Mouse (Mus musculus): Measurements from ENCODE around the gene Spag7. TPM values are rescaled to one million over a fixed set of nuclear protein-coding genes. Genes with fewer than 3 reads are reported as not detected.

The Spag7 gene
- polyA plus RNA-seq, 1 experiment from 2014 or later, result 209 TPM

- Histone ChIP-seq H3K4me3 (ENCODE audit: low read length) (no peak overlapping the region), H3K4me2 (replicated peaks; ENCODE audit: low read depth, low read length) (no peak overlapping the region), H3K27me3 (ENCODE audit: insufficient read depth, low read length) (no peaks in the 10 kb centered on the region), H3K36me3 (ENCODE audit: insufficient read depth, low read length) (no peaks in the 10 kb centered on the region), H3K9ac (replicated peaks; ENCODE audit: low read length) (no peak overlapping the region), H3K9me3 (ENCODE audit: low read length) (no peaks in the 10 kb centered on the region), H3K27ac (ENCODE audit: low read length) (no peak overlapping the region), H3K4me1 (ENCODE audit: insufficient read depth, low read length) (no peaks in the 10 kb centered on the region)
- WGBS, result 90% methylated on average over 1 of the region's 1 CpGs
- ATAC-seq (ENCODE audit: low FRiP score, low TSS enrichment), result no peak
These were observed 31.5 kb downstream of the Spag7 start for GRCm38 (mm10) chr11:70637764-70638163.

GRCm38 (mm10) chr11:70635601-70636000, 33.6 kb downstream of the Spag7 start:
- Histone ChIP-seq H3K4me2 (replicated peaks; ENCODE audit: low read depth, low read length) (no peak overlapping the region), H3K27ac (ENCODE audit: low read length) (no peak overlapping the region), H3K4me3 (ENCODE audit: low read length) (no peak overlapping the region), H3K9me3 (ENCODE audit: low read length) (no peaks in the 10 kb centered on the region), H3K36me3 (ENCODE audit: insufficient read depth, low read length) (no peaks in the 10 kb centered on the region), H3K9ac (replicated peaks; ENCODE audit: low read length) (no peak overlapping the region), H3K27me3 (ENCODE audit: insufficient read depth, low read length) (no peaks in the 10 kb centered on the region), H3K4me1 (ENCODE audit: insufficient read depth, low read length) (no peaks in the 10 kb centered on the region)
- ATAC-seq (ENCODE audit: low FRiP score, low TSS enrichment), result no peak
- WGBS, result 76% methylated on average over 4 of the region's 4 CpGs

- Histone ChIP-seq H3K27ac (ENCODE audit: low read length) (no peak overlapping the region), H3K9ac (replicated peaks; ENCODE audit: low read length) (no peak overlapping the region), H3K27me3 (ENCODE audit: insufficient read depth, low read length) (no peaks in the 10 kb centered on the region), H3K36me3 (ENCODE audit: insufficient read depth, low read length) (no peaks in the 10 kb centered on the region), H3K4me1 (ENCODE audit: insufficient read depth, low read length) (no peaks in the 10 kb centered on the region), H3K4me2 (replicated peaks; ENCODE audit: low read depth, low read length) (no peak overlapping the region), H3K4me3 (ENCODE audit: low read length) (no peak overlapping the region), H3K9me3 (ENCODE audit: low read length) (no peaks in the 10 kb centered on the region)
- ATAC-seq (ENCODE audit: low FRiP score, low TSS enrichment), result no peak
- 61% methylated on average over 7 of the region's 7 CpGs for WGBS
These were observed 39.1 kb downstream of the Spag7 start for GRCm38 (mm10) chr11:70630129-70630528.

- Histone ChIP-seq H3K9me3 (ENCODE audit: low read length) (no peaks in the 10 kb centered on the region), H3K36me3 (ENCODE audit: insufficient read depth, low read length) (no peaks in the 10 kb centered on the region), H3K4me3 (ENCODE audit: low read length) (no peak overlapping the region), H3K27me3 (ENCODE audit: insufficient read depth, low read length) (no peaks in the 10 kb centered on the region), H3K4me2 (replicated peaks; ENCODE audit: low read depth, low read length) (no peak overlapping the region), H3K9ac (replicated peaks; ENCODE audit: low read length) (no peak overlapping the region), H3K27ac (ENCODE audit: low read length) (no peak overlapping the region), H3K4me1 (ENCODE audit: insufficient read depth, low read length) (no peaks in the 10 kb centered on the region)
- no peak for ATAC-seq (ENCODE audit: low FRiP score, low TSS enrichment)
- WGBS, result 52% methylated on average over 5 of the region's 5 CpGs
These were observed 39.7 kb downstream of the Spag7 start for GRCm38 (mm10) chr11:70629557-70629956.

- H3K27ac ChIP-seq (ENCODE audit: low read length), result no peak overlapping the region
- no peak overlapping the region for H3K9ac ChIP-seq (replicated peaks; ENCODE audit: low read length)
- H3K36me3 ChIP-seq (ENCODE audit: insufficient read depth, low read length), result no peaks in the 10 kb centered on the region
- no peaks in the 10 kb centered on the region for H3K9me3 ChIP-seq (ENCODE audit: low read length)
- no peaks in the 10 kb centered on the region for H3K4me1 ChIP-seq (ENCODE audit: insufficient read depth, low read length)
- H3K27me3 ChIP-seq (ENCODE audit: insufficient read depth, low read length), result no peaks in the 10 kb centered on the region
- no peak overlapping the region for H3K4me3 ChIP-seq (ENCODE audit: low read length)
- H3K4me2 ChIP-seq (replicated peaks; ENCODE audit: low read depth, low read length), result no peak overlapping the region
- WGBS, result 70% methylated on average over 2 of the region's 2 CpGs
- ATAC-seq (ENCODE audit: low FRiP score, low TSS enrichment), result no peak
These were observed 40.8 kb downstream of the Spag7 start for GRCm38 (mm10) chr11:70628431-70628830.

GRCm38 (mm10) chr11:70626877-70627276, 42.3 kb downstream of the Spag7 start:
- Histone ChIP-seq H3K4me3 (ENCODE audit: low read length) (no peak overlapping the region), H3K4me1 (ENCODE audit: insufficient read depth, low read length) (peaks cover 5% of the 10 kb centered on the region; the same call in 1 of the 2 replicates), H3K27me3 (ENCODE audit: insufficient read depth, low read length) (no peaks in the 10 kb centered on the region), H3K9ac (replicated peaks; ENCODE audit: low read length) (no peak overlapping the region), H3K27ac (ENCODE audit: low read length) (no peak overlapping the region), H3K36me3 (ENCODE audit: insufficient read depth, low read length) (no peaks in the 10 kb centered on the region), H3K4me2 (replicated peaks; ENCODE audit: low read depth, low read length) (no peak overlapping the region), H3K9me3 (ENCODE audit: low read length) (no peaks in the 10 kb centered on the region)
- WGBS, result 48% methylated on average over 4 of the region's 4 CpGs
- no peak for ATAC-seq (ENCODE audit: low FRiP score, low TSS enrichment)

GRCm38 (mm10) chr11:70625473-70625872, 43.7 kb downstream of the Spag7 start:
- no peak overlapping the region for H3K9ac ChIP-seq (replicated peaks; ENCODE audit: low read length)
- ATAC-seq (ENCODE audit: low FRiP score, low TSS enrichment), result no peak

GRCm38 (mm10) chr11:70623053-70623742, 46.0 kb downstream of the Spag7 start:
- no peaks in the 10 kb centered on the region for H3K36me3 ChIP-seq (ENCODE audit: insufficient read depth, low read length)
- H3K4me3 ChIP-seq (ENCODE audit: low read length), result no peak overlapping the region
- 86% methylated on average over 10 of the region's 10 CpGs for WGBS
- no peak overlapping the region for H3K9ac ChIP-seq (replicated peaks; ENCODE audit: low read length)
- H3K27ac ChIP-seq (ENCODE audit: low read length), result no peak overlapping the region
- no peak overlapping the region for H3K4me2 ChIP-seq (replicated peaks; ENCODE audit: low read depth, low read length)
- no peaks in the 10 kb centered on the region for H3K27me3 ChIP-seq (ENCODE audit: insufficient read depth, low read length)
- peaks cover 7% of the 10 kb centered on the region; the same call in 1 of the 2 replicates for H3K4me1 ChIP-seq (ENCODE audit: insufficient read depth, low read length)
- no peaks in the 10 kb centered on the region for H3K9me3 ChIP-seq (ENCODE audit: low read length)
- ATAC-seq (ENCODE audit: low FRiP score, low TSS enrichment), result no peak

More at GRCm38 (mm10) chr11:70625473-70625872, 43.7 kb downstream of the Spag7 start:
- Histone ChIP-seq H3K36me3 (ENCODE audit: insufficient read depth, low read length) (no peaks in the 10 kb centered on the region), H3K27me3 (ENCODE audit: insufficient read depth, low read length) (no peaks in the 10 kb centered on the region), H3K27ac (ENCODE audit: low read length) (no peak overlapping the region), H3K4me3 (ENCODE audit: low read length) (no peak overlapping the region), H3K9me3 (ENCODE audit: low read length) (no peaks in the 10 kb centered on the region), H3K4me1 (ENCODE audit: insufficient read depth, low read length) (peaks cover 7% of the 10 kb centered on the region; the same call in 1 of the 2 replicates), H3K4me2 (replicated peaks; ENCODE audit: low read depth, low read length) (no peak overlapping the region)
- 49% methylated on average over 4 of the region's 4 CpGs for WGBS

- WGBS, result 39% methylated on average over 7 of the region's 7 CpGs
- no peak overlapping the region for H3K27ac ChIP-seq (ENCODE audit: low read length)
These were observed 47.0 kb downstream of the Spag7 start for GRCm38 (mm10) chr11:70621972-70622814.

GRCm38 (mm10) chr11:70619101-70619500, 50.1 kb downstream of the Spag7 start, which contains the start of gene Chrne:
Gene Chrne, minus strand, starts transcription at chr11:70619216.
- H3K4me2 ChIP-seq (replicated peaks; ENCODE audit: low read depth, low read length), result no peak within 1 kb of the TSS
- 23% methylated on average over 1 of the region's 1 CpGs for WGBS
- H3K9me3 ChIP-seq (ENCODE audit: low read length), result no peaks in the 10 kb centered on the region
- peaks cover 20% of the 10 kb centered on the region for H3K4me1 ChIP-seq (ENCODE audit: insufficient read depth, low read length)
- H3K27me3 ChIP-seq (ENCODE audit: insufficient read depth, low read length), result no peaks in the 10 kb centered on the region
- no peak for ATAC-seq (ENCODE audit: low FRiP score, low TSS enrichment)
- H3K27ac ChIP-seq (ENCODE audit: low read length), result no peak within 1 kb of the TSS
- no peaks in the 10 kb centered on the region for H3K36me3 ChIP-seq (ENCODE audit: insufficient read depth, low read length)
- H3K9ac ChIP-seq (replicated peaks; ENCODE audit: low read length), result no peak within 1 kb of the TSS
- no peak within 1 kb of the TSS for H3K4me3 ChIP-seq (ENCODE audit: low read length)

More at GRCm38 (mm10) chr11:70621972-70622814, 47.0 kb downstream of the Spag7 start:
- no peak overlapping the region for H3K4me2 ChIP-seq (replicated peaks; ENCODE audit: low read depth, low read length)
- no peak overlapping the region for H3K9ac ChIP-seq (replicated peaks; ENCODE audit: low read length)
- no peaks in the 10 kb centered on the region for H3K27me3 ChIP-seq (ENCODE audit: insufficient read depth, low read length)
- H3K36me3 ChIP-seq (ENCODE audit: insufficient read depth, low read length), result no peaks in the 10 kb centered on the region
- H3K9me3 ChIP-seq (ENCODE audit: low read length), result no peaks in the 10 kb centered on the region
- peaks cover 7% of the 10 kb centered on the region; the same call in 1 of the 2 replicates for H3K4me1 ChIP-seq (ENCODE audit: insufficient read depth, low read length)
- no peak for ATAC-seq (ENCODE audit: low FRiP score, low TSS enrichment)
- no peak overlapping the region for H3K4me3 ChIP-seq (ENCODE audit: low read length)
